Mouse (Mus musculus) ES-E14 (cell line): ENCODE measurements around the gene Chpf.

Experiments used
- CHD2 ChIP-seq: IDR thresholded peaks from 2 replicates; pipeline ENCODE4 v1.6.1; 2014; ENCODE audit warnings: mild to moderate bottlenecking, low read depth, low read length, inconsistent platforms
- HCFC1 ChIP-seq: IDR thresholded peaks from 2 replicates; pipeline ENCODE4 v1.6.1; 2012; ENCODE audit warnings: low read length, inconsistent platforms, borderline replicate concordance; ENCODE audit not compliant: insufficient read depth
- MAFK ChIP-seq: IDR thresholded peaks from 2 replicates; pipeline ENCODE4 v1.6.1; 2014; ENCODE audit warnings: mild to moderate bottlenecking, low read depth, low read length, inconsistent platforms; ENCODE audit not compliant: insufficient read depth
- ZC3H11A ChIP-seq: IDR thresholded peaks from 2 replicates; pipeline ENCODE4 v1.6.1; 2012; ENCODE audit warnings: low read depth, mild to moderate bottlenecking, inconsistent platforms, low read length, borderline replicate concordance
- ZNF384 ChIP-seq: IDR thresholded peaks from 2 replicates; pipeline ENCODE4 v1.6.1; 2012; ENCODE audit warnings: low read depth, low read length, inconsistent platforms

- TF ChIP-seq ZC3H11A = no peak
- no peak for TF ChIP-seq ZNF384
- no peak for TF ChIP-seq MAFK
- TF ChIP-seq CHD2 = no peak
- no peak for TF ChIP-seq HCFC1
Observed at GRCm38 (mm10) chr1:75446656-75447055, 32.5 kb downstream of the Chpf start.
